Mouse (Mus musculus) heart, postnatal 14 days (tissue): ENCODE results near the gene Ankmy2. TPM values are rescaled to one million over a fixed set of nuclear protein-coding genes. Genes with fewer than 3 reads are reported as not detected.
"Not testable (repeated sequence)": the region's sequence is repeated elsewhere in the genome, so short reads cannot be mapped to it uniquely, and the experiment has no call there.

Source experiments
- DNase-seq, 2 experiments: peaks; one replicate each; pipeline ENCODE4 v3.0.0; 2021 to 2022
- intact Hi-C: fragments of 180-260 bp; cut with DNase I; formaldehyde crosslinking; loops from one replicate; pipeline ENCODE4 v1.15.1; 2025
- total RNA-seq, 2 experiments: library from RNA; stranded (reverse); gene quantifications; 2 replicates each; pipeline ENCODE4 v1.2.3; 2021

The Ankmy2 gene
- total RNA-seq, 2 experiments from 2014 or later = 16.9 to 20.5 TPM

DNA sequence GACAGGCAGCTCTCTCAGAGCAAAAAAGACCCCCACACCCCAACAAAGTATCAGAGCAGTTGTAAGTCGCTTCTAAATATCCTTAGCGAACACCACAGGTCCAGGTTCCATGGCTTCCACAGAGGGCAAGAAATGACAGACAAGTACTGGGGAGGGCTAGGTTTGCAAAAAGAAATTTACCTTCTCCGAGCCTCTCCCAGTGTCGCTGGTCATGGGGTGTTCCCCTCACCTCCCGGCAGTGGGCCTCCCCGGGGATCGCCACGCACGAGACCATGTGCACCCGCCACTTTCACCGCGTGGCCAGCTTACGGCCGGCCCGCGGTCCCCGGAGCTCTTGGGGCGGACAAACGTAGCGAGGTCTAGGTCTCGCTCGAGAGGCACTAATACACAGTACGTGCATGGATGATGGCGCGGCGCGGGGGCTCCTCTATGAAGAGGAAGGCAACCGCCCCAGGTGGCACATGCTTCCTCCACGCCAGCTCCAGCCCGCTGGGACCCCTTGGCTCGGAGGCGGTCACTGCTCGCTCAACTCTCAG lies 745 bp upstream of the Ankmy2 start:
- intact Hi-C loops = loop anchor here (5.0 kb wide), 2 partner anchors 39 to 109 kb away; no protein-coding TSS in a partner anchor
- no peak for DNase-seq

DNA sequence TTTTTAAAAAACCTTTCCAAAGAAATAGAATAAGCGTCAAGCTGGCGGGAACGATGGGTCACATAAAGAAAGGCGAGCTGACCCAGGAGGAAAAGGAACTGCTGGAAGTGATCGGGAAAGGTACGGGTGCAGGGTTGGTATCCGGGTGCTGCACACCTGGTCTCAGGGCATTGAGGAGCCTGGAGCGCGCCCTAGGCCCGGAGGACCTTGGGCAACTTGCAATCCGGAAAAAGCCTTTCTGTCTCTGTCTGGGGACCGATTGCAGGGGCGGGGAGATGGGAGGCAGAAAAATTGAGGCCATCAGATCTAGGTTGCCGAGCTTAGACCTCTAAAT lies 357 bp downstream of the Ankmy2 start:
- DNase-seq = no peak
- intact Hi-C loops = loop anchor here (5.0 kb wide), 2 partner anchors 40 to 110 kb away; no protein-coding TSS in a partner anchor

GRCm38 (mm10) chr12:36157638-36158308 lies 859 bp downstream of the Ankmy2 start, which contains the start of gene Bzw2:
Gene Bzw2 (minus strand): TSS chr12:36158080.
- intact Hi-C loops = loop anchor here (5.0 kb wide), 2 partner anchors 40 to 110 kb away; no protein-coding TSS in a partner anchor
- peak; percentile 69 to 72 for DNase-seq

- intact Hi-C loops = no loop called here
- DNase-seq = no peak
Measured at GRCm38 (mm10) chr12:36164126-36164791, 7.3 kb downstream of the Ankmy2 start.

DNA sequence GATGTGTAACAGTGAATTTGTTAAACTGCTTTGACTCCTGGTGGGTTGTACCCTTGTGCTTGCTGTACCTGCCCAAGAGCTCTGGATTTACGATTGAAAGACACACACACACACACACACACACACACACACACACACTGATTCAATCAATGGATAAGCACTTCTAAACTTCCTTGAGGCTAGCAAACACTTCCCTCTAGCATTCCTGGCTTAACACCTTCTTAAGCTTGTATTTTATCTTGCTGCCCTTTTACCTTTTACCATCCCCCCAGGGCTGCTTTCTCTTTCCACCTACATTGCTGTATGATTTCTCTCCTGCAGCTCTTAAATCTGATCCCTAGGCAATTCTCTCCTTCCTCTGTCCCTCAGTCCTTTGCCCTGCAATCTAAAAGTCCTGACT lies 8.4 kb downstream of the Ankmy2 start:
- no peak for DNase-seq
- intact Hi-C loops = no loop called here

- intact Hi-C loops = no loop called here
- no peak for DNase-seq
Measured at GRCm38 (mm10) chr12:36177227-36177626, 20.3 kb downstream of the Ankmy2 start.

DNA sequence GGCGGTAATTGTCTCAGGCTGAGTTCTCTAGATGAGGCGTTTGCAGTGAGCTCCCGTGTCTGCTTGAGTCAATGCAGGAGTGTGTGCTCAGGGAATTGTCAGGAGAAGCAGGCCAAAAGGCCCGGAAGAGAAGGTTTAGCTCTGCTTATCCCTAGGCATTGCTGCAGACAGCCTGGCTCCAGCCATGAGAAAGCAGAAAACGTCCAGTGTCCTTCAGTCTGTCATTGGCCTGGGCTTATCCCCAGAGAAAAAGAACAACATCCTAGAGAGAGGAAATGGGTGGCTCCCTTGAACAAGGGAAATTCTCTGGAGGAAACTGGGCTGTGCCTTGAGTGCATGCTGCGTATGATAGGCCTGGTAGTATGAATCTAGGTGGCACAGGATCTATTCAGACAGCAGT lies 25.7 kb downstream of the Ankmy2 start:
- peak; percentile 15 to 28 for DNase-seq
- intact Hi-C loops = loop anchor here (10.0 kb wide), 1 partner anchor 288 kb away; no protein-coding TSS in a partner anchor

- intact Hi-C loops = loop anchor here (10.0 kb wide), 1 partner anchor 292 kb away; no protein-coding TSS in a partner anchor
- DNase-seq = no peak
Measured at GRCm38 (mm10) chr12:36187081-36187480, 30.2 kb downstream of the Ankmy2 start.

DNA sequence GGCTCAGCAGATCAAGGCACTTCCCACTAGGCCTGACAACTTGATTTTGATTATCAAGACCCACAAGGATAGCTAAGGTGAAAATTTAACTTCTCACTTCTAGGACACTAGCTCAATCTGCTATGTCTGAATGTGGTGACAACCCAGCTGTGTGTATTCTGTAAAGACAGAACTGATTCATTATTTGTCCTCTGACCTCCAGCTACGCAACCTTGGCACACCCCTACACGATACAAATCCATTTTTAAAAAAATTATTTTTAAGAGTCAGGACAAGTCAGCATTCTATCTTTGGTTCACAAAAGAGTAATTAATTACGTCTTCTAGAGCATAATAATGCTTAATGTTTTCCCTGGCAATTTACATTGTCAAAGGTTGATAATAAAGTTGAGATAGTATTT lies 32.7 kb downstream of the Ankmy2 start:
- intact Hi-C loops = loop anchor here (10.0 kb wide), 1 partner anchor 295 kb away; no protein-coding TSS in a partner anchor
- no peak for DNase-seq

- no peak for DNase-seq
- intact Hi-C loops = no loop called here
Measured at GRCm38 (mm10) chr12:36190343-36190742, 33.4 kb downstream of the Ankmy2 start.

DNA sequence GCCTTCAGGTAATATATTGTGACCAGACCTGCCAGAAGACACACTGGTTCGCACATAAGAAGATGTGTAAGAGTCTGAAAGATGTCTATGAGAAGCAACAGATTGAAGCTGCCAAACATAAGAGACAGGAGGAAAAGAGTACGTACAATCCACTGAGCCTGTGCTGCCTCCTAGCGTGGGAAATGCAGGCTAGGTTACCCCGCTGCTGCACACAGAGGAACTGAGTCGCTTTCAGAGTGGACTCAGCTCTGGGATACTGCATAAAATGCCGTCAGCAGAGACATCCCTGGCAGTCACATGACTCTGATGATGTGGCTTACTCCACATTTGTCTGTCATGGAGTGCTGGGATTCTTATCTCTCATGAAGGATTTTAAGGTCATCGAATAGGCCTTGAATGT lies 38.1 kb downstream of the Ankmy2 start:
- DNase-seq = no peak
- intact Hi-C loops = no loop called here

- intact Hi-C loops, DNase-seq: not testable (repeated sequence)
Measured at GRCm38 (mm10) chr12:36205579-36206119, 48.7 kb downstream of the Ankmy2 start.

GRCm38 (mm10) chr12:36207072-36207799 lies 50.3 kb downstream of the Ankmy2 start:
- intact Hi-C loops = no loop called here

DNA sequence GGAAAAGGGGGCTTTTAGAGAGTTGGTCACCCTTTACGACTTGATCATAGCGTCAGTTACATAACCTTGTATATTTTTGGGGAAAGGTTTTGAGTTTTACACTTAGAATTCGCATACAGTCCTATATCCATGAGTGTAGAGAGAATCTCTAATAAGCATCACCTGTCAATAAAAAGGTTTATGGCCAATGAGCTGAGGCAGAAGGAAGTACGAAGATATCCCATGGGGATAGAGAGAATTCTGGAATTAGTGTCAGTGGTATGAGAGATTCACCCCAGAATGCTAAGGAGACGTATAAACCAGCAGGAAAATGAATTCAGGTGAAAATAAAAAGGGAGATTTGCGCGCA lies 50.9 kb downstream of the Ankmy2 start:
- no peak for DNase-seq
- intact Hi-C loops = no loop called here

More at GRCm38 (mm10) chr12:36207072-36207799, 50.3 kb downstream of the Ankmy2 start:
- DNase-seq = peak; percentile 51 to 60

DNA sequence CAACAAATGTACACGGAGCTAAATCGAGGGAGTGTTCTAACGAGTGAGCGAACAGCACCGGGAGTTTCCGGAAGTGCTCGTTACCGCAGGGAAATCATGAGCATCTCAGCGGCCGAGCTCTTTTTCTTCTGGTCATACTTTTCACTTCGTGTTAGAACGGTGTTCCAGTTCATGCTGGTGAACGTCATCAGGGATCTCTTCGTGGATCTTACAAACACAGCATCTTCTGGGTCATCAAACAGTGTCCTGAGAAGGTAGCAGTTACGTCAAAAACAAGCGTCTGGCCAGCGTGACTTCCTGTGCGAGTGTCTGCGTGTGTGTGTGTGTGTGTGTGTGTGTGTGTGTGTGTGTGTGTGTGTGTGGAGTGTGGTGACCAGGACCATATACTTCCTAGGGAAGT lies 51.5 kb downstream of the Ankmy2 start:
- intact Hi-C loops = no loop called here
- no peak for DNase-seq

DNA sequence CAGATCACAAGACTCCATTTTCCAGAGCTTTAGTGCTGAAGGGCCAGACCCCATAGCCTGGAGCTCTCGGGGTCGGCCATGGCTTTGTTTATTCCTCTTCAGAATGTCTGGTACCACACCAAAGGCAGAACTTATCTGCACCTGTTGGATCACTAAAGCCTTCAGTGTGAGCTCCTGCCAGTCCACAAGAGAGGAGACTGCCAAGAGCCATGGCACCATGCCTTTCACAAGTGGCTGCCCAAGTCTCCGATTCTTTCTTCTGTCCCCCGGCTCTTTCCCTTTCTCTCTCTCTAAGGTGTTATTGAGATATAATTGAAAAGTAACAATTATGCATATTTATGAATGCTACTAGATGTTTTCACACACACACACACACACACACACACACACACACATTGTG lies 53.2 kb downstream of the Ankmy2 start:
- DNase-seq = no peak
- intact Hi-C loops = loop anchor here (5.0 to 10.0 kb wide), 3 partner anchors 313 to 1235 kb away; no protein-coding TSS in a partner anchor

DNA sequence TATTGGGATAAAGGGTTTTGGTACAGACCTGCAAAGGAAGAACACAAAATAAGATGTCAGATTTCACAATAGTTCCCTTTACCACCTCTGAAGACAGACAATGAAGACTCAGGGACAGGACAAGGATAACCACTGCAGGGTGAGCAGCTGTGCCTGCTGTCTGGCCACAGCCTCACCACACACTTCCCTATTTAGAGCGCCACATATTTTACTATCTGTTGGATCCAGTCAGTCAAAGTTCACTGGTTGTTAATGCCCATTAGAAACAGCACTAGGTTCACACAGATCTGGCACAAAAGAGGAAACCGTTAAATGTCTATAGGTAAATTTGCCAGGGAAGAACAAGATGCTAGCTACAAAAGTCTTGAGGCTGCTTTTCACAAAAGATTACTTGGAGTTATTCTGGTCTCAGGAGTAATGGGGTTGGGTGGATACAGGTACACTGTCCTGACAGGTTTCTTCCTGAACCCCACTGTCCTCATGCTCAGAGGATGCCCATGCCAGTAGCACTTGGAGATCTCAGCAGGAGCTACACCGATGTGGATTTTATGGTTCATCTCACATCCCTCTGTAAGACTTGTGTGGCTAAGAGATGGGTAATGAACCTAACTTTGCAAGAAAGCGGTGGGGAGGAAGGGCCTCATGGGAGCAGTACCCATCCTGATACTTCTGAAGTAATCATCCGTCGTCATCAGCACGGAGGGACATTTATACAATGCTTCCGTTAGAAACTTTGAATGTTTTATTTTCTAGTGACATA lies 57.7 kb downstream of the Ankmy2 start:
- intact Hi-C loops = loop anchor here (1.0 to 10.0 kb wide), 4 partner anchors 317 to 1230 kb away; no protein-coding TSS in a partner anchor
- no peak for DNase-seq

GRCm38 (mm10) chr12:36215149-36215480 lies 58.2 kb downstream of the Ankmy2 start:
- DNase-seq = peak; percentile 41 to 68

DNA sequence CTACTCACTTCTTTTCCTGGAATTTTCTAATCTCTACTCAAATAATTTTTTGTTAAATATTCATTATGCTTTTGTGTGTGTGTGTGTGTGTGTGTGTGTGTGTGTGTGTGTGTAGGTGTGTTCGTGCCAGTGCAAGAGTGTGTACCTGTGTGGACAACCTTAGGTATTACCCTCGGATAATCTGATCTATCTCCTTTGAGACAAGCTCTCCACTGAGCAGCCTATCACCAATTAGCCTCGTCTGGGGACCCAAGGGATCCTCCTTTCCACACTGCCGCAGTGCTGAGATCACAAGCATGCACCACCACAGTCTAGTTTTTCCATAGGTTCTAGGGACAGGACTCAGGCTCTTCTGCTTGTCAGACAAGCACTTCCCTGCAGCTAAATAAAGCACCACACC lies 59.3 kb downstream of the Ankmy2 start:
- intact Hi-C loops = loop anchor here (10.0 kb wide), 2 partner anchors 489 to 1229 kb away; no protein-coding TSS in a partner anchor
- DNase-seq = no peak

More at GRCm38 (mm10) chr12:36215149-36215480, 58.2 kb downstream of the Ankmy2 start:
- intact Hi-C loops = loop anchor here (1.0 to 10.0 kb wide), 3 partner anchors 456 to 1230 kb away; no protein-coding TSS in a partner anchor
